Mouse (Mus musculus): ENCODE measurements around the gene Mov10l1.

Mov10l1 gene

DNA sequence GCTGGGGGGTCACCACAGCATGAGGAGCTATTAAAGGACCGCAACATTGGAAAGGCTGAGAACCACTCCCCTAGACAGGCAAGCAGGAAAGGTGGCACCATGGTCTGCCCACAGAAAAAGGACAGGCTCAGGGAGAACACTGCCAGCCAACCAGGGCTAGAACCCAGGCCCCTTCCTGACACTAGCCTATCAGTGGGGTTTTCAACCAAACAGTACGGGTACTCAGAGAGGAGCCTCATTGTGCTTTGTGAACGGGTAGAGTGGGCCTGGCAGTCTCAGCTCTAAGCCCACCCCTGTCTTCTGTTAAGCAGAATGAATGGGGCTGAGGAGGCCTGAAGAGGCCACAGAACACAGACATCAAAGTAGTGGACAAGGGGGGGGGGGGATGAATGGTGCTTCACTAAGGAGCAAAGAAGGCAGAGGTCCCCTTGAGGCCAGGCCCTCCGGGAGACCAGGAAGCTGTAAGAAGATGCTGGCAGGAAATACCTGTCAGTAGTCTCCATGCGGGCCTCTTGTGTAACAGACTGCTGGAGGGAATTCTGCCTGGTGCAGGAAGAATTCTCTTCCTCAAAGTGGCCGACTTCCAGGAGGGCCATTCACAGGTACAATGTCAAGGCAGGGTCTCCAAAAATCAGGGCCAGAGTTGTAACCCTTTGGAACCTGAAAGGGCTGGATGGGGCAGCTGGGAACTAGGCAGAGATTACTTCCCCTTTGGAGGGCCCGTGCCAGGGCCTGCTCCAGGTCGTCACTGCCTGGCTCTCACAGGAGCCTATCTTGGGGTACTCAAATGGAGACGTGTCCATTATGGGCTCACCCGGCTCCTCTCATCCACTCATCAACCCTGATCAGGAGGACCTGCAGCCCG lies 92.1 kb downstream of the Mov10l1 start, which contains the start of gene Trabd:
TSS of gene Trabd (plus strand) at position 512 of the 865 bp plus-strand sequence.
- no peak for DNase-seq (ENCODE audit: low spot score)

DNA sequence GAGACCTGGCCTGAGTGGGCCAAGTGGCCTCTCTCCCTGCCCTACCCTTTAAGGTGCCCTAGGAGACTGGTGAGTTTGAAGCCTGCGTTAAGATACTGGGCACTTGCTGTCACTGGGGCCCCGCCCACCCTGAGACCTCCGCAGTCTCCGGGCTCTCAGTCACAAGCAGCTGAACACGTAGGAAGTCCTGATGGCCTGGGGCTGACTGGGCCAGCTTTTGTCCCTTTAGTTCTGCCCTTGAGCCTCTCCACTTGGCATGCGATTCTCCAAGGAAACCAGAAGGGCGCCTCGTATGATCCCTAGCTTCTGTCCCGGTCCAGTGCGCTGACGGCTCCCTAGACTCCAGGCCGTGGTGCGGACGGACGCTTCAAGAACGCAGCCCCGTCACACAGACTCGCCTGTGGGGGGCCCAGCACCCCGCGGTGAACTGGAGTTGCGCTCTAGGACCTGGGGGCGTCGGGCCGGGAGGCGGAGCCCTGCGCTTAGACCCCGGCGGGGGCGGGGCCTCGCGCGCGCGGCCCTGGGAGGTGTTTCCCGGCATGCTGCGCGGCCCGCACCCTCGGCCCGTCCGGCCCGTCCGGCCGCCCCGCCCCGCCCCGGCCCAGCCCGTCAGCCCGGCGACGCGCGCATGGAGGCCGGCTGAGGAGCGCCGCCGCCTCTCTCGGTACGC lies 92.9 kb downstream of the Mov10l1 start:
- peak; percentile 90 for DNase-seq (ENCODE audit: low spot score)

DNA sequence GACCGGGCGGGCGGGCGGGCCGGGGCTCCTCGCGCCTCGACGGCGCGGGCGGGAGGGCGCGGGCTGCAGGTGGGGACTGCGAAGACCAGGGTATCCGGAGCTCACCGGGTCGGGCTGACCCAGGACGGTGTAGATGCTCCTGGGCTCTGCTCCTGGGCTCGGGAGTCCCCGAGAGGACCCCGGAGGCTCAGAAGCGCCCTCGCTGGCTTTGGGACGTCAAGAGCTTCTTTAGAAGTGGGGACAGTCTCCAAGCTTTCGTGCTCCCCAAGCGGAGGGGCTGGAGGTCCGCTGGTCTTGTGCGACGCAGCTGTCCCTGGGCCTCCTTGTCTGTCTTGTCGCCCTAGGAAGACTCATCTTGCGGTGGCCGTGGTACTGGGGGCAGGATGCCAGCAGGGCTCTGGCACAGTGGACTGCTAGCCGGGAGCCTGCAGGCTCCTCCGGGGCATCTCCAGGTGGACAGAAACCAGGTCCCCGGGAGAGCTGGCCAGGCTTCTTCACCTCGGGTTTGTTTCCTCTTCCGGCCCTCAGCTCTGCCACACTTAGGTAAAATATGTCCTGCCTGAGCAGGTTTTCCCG lies 93.5 kb downstream of the Mov10l1 start:
- DNase-seq (ENCODE audit: low spot score): peak; percentile 49

DNA sequence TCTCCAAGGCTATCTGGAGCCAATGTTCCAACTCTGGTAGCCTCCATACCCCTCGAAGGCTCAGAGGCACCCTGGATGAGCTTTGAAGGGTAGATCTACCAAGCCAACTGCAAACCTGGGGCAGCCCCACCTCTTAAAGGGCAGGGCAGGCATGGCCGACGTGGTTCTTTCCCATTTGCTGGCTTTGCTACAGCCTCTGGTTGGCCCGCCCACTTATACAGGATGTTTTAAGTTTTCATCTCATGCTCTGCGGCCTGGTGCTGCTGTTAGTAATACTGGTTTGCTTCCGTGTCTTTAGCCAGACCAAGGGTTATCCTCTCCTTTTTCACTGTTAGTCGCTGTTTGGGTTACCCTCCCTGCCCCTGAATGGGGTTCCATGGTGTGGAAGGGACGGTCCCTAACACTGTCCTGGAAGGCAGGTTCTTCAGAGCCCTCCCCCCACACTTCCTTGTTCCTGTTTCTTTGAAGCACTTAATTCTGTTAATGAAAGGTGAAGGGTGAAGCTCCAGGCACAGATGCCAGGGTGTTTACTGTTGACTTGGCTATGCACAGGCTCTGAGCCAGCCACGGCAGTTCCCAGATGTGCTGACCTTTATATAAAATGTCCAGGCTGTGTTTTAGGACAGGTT lies 95.6 kb downstream of the Mov10l1 start:
- DNase-seq (ENCODE audit: low spot score): no peak

DNA sequence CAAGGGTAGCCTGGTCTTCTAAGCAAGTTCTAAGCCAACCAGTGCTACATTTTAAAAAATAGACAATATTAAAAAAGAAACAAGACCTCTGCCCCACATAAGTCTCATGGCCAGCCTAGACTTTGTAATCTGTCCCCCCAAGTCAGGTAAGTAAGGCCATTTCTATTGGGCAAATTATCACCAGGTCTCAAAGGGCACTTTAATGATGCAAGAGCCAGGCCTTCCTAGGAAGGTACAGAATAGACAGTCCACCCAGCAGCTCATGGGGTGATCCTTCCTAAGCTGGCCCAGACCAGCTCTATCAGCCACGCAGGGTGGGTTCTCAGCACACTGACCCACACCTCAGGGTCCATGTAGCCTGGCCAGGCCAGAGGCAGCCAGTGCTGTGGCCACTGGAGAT lies 101.2 kb downstream of the Mov10l1 start:
- DNase-seq (ENCODE audit: low spot score): no peak

DNA sequence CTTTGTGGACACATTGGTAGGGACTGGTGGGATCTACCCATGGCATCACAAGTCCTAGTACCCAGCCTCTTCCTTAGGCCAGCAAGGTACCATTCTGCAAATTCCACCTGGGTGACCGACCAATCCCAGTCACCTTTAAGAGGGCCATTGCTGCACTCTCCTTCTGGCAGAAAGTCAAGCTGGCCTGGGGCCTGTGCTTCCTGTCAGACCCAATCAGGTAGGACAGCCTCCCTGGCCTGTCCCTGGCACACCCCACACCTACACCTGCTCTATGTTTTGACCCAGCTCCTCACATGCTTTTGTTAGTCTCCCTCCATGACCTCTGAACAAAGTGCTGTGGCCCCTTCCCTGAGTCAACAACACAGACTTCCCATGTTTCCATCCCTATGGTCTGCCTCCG lies 102.1 kb downstream of the Mov10l1 start:
- DNase-seq (ENCODE audit: low spot score): no peak

DNA sequence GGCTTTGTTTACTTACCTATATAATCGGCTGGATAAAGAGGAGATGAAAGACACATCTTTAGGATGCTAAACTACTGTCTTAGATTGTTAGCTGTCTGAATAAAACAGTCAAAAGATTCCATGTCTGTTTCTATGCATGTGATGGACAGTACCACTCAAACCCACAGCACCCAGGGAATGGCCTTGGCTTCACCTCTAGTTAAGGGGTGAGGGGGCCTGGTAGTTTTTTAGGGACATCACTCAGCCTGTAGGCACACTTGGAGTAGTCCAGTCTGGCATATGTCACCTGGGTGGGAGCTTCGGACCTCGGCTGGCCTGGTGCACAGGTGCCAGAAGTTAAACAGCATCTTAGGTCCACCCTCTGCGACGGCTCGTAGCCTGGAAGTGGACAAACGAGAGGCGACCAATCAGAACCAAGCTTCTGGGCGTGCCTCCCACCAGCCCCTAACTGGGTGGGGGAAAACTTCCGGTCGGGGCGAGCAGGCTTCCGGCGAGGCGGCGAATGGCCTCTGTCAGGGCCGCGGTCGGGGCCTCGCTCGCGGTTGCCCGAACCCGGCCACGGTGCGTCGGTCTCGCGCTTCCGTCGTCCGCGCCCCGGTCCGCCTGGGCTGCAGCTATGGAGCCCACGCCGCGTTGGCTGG lies 106.0 kb downstream of the Mov10l1 start, which contains the start of gene Selenoo:
TSS of gene Selenoo (plus strand) at position 478 of the 641 bp plus-strand sequence.
- peak; percentile 92 for DNase-seq (ENCODE audit: low spot score)

DNA sequence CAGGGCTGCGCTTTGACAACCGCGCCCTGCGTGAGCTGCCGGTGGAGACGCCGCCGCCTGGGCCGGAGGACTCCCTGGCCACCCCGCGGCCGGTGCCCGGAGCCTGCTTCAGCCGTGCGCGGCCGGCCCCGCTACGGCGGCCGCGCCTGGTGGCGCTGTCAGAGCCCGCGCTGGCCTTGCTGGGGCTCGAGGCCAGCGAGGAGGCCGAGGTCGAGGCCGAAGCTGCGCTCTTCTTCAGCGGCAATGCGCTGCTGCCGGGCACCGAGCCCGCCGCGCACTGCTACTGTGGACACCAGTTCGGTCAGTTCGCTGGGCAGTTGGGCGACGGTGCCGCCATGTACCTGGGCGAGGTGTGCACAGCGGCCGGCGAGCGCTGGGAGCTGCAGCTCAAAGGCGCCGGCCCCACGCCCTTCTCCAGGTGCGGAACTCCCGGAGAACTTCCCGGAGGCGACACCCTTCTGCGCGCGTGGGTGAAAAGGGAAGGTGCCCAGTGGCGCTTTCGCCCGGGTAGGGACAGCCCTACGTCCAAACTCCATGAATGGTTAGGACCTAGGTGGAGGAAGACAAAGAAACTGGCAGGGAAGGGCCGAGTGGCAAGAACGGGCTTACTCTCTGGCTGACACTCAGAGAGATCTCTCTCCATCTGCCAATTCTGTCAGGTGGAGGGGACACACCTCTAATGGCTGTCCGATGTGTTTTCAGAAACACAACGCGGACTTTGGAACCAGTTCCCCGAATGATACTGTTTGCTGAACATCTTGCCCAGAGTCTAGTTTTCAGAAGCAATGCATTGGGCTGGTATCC lies 106.7 kb downstream of the Mov10l1 start:
- DNase-seq (ENCODE audit: low spot score): no peak

DNA sequence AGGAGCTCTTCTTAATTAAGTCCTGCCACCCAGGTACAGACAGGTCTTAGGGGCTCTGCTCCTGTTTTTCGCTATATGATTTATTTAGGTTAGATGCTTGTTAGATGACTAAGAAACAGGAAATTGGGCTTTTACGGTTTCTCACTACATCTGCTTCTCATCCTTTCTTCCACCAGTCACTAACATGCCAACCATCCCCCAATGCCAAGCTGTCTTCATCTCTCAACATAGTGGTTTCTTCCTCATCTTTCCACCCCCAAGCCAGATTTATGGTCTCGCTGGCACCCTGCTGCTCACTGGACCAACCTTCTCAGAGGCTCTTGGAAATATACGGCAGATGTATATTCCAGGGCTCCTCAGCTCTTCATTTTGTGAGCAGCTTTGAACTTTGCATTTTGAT lies 108.0 kb downstream of the Mov10l1 start:
- DNase-seq (ENCODE audit: low spot score): no peak

DNA sequence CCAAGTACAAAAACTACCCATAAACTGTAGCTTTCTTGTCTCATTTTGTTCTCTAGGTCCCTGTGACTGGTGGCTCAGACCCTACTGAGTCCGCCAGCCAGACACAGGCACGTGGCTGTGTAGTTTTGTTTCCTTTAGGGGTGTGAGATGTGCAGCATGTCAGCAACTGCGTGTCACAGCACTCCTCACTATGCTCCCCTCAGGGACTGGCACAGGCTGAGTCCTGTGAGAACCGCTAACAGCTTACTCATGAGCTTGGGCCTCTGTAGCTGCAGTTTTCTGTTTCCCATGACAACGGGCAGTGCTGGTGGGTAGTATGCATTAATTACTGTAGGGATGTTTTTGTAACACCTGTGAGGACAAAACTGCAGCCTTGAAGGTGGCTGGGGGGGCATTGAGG lies 109.5 kb downstream of the Mov10l1 start:
- DNase-seq (ENCODE audit: low spot score): no peak

DNA sequence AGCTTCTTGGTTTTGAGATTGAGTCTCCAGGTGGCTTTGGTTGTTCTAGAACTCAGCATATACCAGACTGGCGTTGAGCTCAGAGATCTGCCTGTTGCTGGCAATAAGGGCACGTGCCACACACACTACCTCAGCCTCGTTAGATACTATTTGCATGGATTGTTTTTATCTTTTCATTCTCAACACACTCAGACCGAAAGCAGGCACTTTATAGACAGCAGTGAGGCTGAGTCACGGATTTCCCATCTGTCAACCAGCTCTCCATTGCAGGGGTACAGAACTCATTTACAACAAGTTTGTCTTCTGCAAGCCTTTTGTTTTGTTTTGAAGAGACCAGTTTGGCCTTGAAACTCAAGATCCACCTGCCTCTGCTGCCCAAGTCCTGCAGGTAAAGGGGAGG lies 114.7 kb downstream of the Mov10l1 start:
- no peak for DNase-seq (ENCODE audit: low spot score)

DNA sequence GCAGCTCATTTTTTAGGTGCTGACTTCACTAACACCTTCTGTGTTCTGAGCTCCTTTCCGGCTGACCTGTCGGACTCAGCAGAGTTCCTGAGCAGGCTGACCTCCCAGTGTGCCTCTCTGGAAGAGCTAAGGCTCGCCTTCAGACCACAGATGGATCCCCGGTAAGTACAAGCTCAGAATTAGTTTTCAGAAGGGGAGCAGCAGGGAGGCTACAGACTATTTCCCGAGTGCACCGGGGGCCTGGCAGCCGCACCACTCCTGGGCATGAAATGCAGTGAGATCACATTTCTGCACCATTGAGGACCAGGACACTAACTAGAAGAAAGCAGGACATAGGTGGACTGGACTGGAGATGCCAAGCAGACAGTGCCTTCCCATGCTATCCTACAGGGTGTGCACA lies 115.9 kb downstream of the Mov10l1 start:
- no peak for DNase-seq (ENCODE audit: low spot score)

DNA sequence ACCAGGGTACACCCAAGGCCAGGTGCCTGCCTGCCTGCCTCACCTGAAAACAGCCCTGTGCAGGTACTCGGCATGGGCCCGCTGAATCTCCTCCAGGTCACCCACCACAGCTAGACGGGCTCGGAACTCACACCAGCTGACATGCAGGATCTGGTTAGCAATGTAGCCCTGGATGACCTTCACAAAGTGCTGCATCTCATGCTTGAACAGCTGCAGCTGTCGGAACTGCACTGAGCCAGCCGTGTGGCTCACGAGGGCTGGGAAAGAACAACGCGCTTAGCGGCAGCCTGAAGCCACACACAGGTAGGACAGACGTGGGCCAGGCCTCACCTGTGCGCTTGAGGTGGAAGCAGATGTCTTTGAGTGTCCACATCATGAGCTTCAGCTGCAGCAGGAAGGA lies 118.1 kb downstream of the Mov10l1 start:
- no peak for DNase-seq (ENCODE audit: low spot score)

DNA sequence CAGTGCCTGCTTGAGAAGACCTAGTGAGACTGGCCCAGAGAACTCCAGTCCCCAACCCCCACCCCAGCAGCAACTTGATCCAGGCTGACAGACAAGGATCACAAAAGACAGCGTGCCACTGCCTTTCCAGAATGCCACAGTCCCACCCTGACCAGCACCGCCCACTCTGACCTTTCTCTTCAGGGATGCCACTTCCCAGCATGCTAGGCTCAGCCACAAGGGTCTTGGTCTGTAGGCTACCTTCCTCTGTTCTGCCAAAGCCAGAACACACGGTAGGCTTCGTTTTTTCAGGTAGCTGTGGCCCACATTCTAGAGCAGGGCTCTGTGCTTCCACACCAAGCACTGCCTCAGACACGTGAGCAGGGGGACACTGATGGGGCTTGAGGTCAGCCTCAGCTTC lies 119.9 kb downstream of the Mov10l1 start:
- no peak for DNase-seq (ENCODE audit: low spot score)

DNA sequence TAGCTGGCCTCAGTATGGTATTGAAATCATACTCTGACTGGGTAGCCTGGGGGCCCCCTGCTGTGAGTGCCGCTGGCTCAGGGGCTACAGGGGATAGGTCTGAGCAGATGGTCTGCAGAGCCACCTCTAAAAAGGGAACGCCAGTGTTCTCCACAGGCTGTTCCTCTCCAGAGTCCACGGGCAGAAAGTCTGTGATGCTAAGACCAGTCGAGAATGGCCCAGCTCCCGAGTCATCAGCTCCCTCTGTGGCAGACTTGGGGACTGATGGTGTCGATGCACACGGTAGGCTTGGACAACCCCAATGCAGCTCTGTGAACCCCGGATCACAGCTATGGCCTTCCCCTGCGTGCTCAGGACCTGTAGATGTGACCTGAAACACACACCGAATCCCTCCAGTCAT lies 121.2 kb downstream of the Mov10l1 start:
- no peak for DNase-seq (ENCODE audit: low spot score)

DNA sequence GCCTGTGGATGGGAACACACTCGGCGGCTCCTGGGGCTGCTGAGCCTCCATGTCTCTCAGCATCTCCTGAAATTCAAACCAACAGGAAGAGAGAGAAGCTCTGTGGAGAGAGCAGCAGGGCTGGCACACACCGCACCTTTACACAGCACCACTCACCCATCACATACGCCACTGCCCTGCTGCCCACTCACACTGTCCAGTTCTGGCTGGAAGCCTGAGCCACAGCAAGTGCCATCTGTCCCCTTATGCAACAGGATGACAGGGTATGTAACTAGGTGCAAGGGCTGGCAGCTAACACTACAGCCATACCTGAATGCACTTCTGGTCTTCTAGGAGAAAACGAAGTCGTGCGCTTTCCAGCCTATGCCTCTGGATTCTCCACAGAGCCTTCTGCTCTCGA lies 121.7 kb downstream of the Mov10l1 start:
- DNase-seq (ENCODE audit: low spot score): no peak

Measured in retina, embryonic 14.5 days (tissue).